Mouse (Mus musculus) lung, postnatal 0 days (tissue): ENCODE measurements around the gene Trmt2a. TPM values are rescaled to one million over a fixed set of nuclear protein-coding genes. Genes with fewer than 3 reads are reported as not detected.

Source experiments
- ATAC-seq: fragments of 200-750 bp; cut with Nextera tagmentation; 2 replicates; pipeline ENCODE4 v1.8.0; 2017; ENCODE audit warnings: moderate library complexity
- DNase-seq: peaks from one replicate; pipeline ENCODE4 v3.0.0-alpha.2; 2016; ENCODE audit warnings: low spot score
- H3K27ac ChIP-seq: fragments of 300-500 bp; sonication (generic); 2 replicates; pipeline ENCODE4 v1.5.1; 2014; ENCODE audit warnings: antibody characterized with exemption, mild to moderate bottlenecking, low read length, mixed read lengths
- H3K27me3 ChIP-seq: fragments of 300-500 bp; sonication (generic); replicated peaks from 2 replicates; pipeline ENCODE4 v1.6.1; 2014; ENCODE audit warnings: low read length, mixed read lengths; ENCODE audit not compliant: insufficient read depth
- H3K36me3 ChIP-seq: fragments of 300-500 bp; sonication (generic); 2 replicates; pipeline ENCODE4 v1.6.1; 2014; ENCODE audit warnings: low read length, mixed read lengths; ENCODE audit not compliant: insufficient read depth
- H3K4me1 ChIP-seq: fragments of 300-500 bp; sonication (generic); 2 replicates; pipeline ENCODE4 v1.6.1; 2014; ENCODE audit warnings: antibody characterized with exemption, low read depth, low read length, mixed read lengths; ENCODE audit not compliant: insufficient read depth
- H3K4me2 ChIP-seq: fragments of 300-500 bp; sonication (generic); replicated peaks from 2 replicates; pipeline ENCODE4 v1.6.1; 2014; ENCODE audit warnings: low read depth, mild to moderate bottlenecking, low read length, moderate library complexity, mixed read lengths
- H3K4me3 ChIP-seq: fragments of 300-500 bp; sonication (generic); 2 replicates; pipeline ENCODE4 v1.5.1; 2014; ENCODE audit warnings: low read depth, low read length
- H3K9ac ChIP-seq: fragments of 300-500 bp; sonication (generic); replicated peaks from 2 replicates; pipeline ENCODE4 v1.6.1; 2014; ENCODE audit warnings: low read depth, mild to moderate bottlenecking
- H3K9me3 ChIP-seq: fragments of 300-500 bp; sonication (generic); 2 replicates; pipeline ENCODE4 v1.6.1; 2016; ENCODE audit warnings: low read length, mixed read lengths
- CTCF ChIP-seq: IDR thresholded peaks from 2 replicates; pipeline ENCODE4 v1.5.1; 2016; ENCODE audit warnings: antibody characterized with exemption, mild to moderate bottlenecking
- EP300 ChIP-seq: IDR thresholded peaks from 2 replicates; pipeline ENCODE4 v1.6.1; 2016; ENCODE audit warnings: antibody characterized with exemption, mild to moderate bottlenecking, control low read depth
- whole genome bisulfite sequencing: fragments of 180-500 bp; shearing (Covaris S2); extraction: QIAGEN DNeasy Blood & Tissue Kit; methylation state at CpG from one replicate; pipeline ENCODE4 v1.1.7; 2014; 5-methylcytosine and 5-hydroxymethylcytosine counted together
- polyA plus RNA-seq: library from polyadenylated mRNA; unstranded; fragments of >200 nt; fragmentation: Nextera tagmentation; extraction: Ambion mirVana; gene quantifications from 2 replicates; pipeline ENCODE4 v1.2.1, GENCODE M21; 2015

Gene Trmt2a
- polyA plus RNA-seq, 1 experiment from 2014 or later = 39.7 TPM

- TF ChIP-seq EP300 (no peak), CTCF (no peak)
- H3K9me3 ChIP-seq = no peaks in the 10 kb centered on the region
- peaks cover 27% of the 10 kb centered on the region for H3K36me3 ChIP-seq
- H3K4me3 ChIP-seq = peak overlapping the region; percentile 92
- no peaks in the 10 kb centered on the region for H3K27me3 ChIP-seq
- peak overlapping the region; percentile 96 for H3K4me2 ChIP-seq
- peak overlapping the region; percentile 74 for H3K9ac ChIP-seq
- ATAC-seq (peak; percentile 4), DNase-seq (peak; percentile 57)
- peaks cover 14% of the 10 kb centered on the region for H3K4me1 ChIP-seq
- peak overlapping the region; percentile 88 for H3K27ac ChIP-seq
- WGBS = under 1% methylated on average over 27 of the region's 27 CpGs
Observed at GRCm38 (mm10) chr16:18249364-18249967, 987 bp downstream of the Trmt2a start.

- Histone ChIP-seq H3K9ac (peak overlapping the region; percentile 74; the same call in 1 of the 2 replicates), H3K4me3 (no peak overlapping the region), H3K4me1 (peaks cover 14% of the 10 kb centered on the region), H3K9me3 (no peaks in the 10 kb centered on the region), H3K4me2 (peak overlapping the region; percentile 96; the same call in 1 of the 2 replicates), H3K27ac (no peak overlapping the region), H3K36me3 (peaks cover 20% of the 10 kb centered on the region; the same call in 1 of the 2 replicates), H3K27me3 (no peaks in the 10 kb centered on the region)
- TF ChIP-seq CTCF (no peak), EP300 (no peak)
- ATAC-seq (no peak), DNase-seq (no peak)
- WGBS = 49% methylated on average over 4 of the region's 4 CpGs
Observed at GRCm38 (mm10) chr16:18250231-18250630, 1.8 kb downstream of the Trmt2a start.

DNA sequence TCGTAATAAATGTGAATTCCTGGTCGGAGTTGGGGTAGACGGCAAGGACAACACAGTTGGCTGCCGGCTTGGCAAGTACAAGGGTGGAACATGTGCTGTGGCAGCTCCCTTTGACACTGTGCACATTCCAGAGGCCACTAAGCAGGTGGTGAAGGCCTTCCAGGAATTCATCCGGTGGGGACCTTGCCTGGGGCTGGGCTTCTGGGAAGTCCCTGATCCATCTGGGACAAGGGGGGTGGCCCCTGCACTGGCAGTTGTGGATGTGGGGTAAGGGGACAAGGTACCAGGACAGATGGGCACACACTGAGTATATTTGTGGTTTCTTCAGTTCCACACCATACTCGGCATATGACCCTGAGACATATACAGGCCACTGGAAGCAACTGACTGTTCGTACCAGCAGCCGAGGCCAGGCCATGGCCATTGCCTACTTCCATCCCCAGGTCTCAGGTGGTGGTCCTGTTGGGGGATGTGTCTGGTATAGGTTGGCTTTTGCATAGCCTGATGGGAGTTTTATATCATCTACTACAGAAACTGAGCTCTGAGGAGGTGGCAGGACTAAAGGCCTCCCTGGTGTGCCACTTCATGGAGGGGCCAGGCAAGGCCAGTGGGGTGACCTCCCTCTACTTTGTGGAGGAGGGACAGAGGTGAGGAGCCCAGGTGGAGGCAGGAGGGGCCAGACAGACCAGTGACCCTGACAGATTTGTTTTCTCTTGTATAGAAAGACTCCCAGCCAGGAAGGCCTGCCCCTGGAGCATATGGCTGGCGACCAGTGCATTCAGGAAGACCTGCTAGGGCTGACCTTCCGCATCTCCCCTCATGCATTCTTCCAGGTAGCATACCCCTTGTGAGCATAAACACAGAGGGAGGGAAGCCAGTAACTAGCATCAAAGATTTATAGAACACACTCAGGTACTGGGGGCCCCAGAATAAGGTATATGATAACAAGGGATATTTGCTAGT lies 2.6 kb downstream of the Trmt2a start:
- no peak for ATAC-seq
- Histone ChIP-seq H3K36me3 (peaks cover 16% of the 10 kb centered on the region; the same call in 1 of the 2 replicates), H3K4me3 (no peak overlapping the region), H3K9ac (no peak overlapping the region), H3K9me3 (no peaks in the 10 kb centered on the region), H3K27me3 (no peaks in the 10 kb centered on the region), H3K4me1 (peaks cover 14% of the 10 kb centered on the region), H3K4me2 (no peak overlapping the region), H3K27ac (no peak overlapping the region)
- WGBS = 49% methylated on average over 10 of the region's 10 CpGs
- no peak for DNase-seq
- TF ChIP-seq CTCF (no peak), EP300 (no peak)

DNA sequence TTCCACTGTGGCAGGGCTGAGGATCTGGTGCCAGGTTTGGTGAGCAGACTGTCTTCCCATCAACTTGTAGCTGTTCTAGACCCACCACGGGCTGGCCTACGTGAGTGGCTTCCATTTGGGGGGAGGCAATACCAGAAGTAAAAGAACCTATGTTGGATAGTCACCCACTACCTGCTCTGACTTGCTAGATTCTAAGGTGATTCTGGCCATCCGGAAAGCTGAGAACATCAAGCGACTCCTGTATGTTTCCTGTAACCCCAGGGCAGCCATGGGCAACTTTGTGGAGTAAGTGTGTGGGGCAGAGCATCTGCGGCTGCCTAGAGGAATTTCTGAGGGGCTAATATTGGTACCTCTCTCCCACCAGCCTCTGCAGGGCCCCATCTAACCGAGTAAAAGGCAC lies 4.3 kb downstream of the Trmt2a start:
- Histone ChIP-seq H3K27me3 (no peaks in the 10 kb centered on the region), H3K9me3 (no peaks in the 10 kb centered on the region), H3K4me2 (no peak overlapping the region), H3K9ac (no peak overlapping the region), H3K36me3 (peaks cover 30% of the 10 kb centered on the region; the same call in 1 of the 2 replicates), H3K27ac (no peak overlapping the region), H3K4me3 (no peak overlapping the region), H3K4me1 (peaks cover 12% of the 10 kb centered on the region)
- ATAC-seq (no peak), DNase-seq (no peak)
- TF ChIP-seq EP300 (no peak), CTCF (no peak)
- WGBS = 80% methylated on average over 6 of the region's 6 CpGs

- H3K27ac ChIP-seq = no peak overlapping the region
- H3K4me1 ChIP-seq = peaks cover 12% of the 10 kb centered on the region
- WGBS = 82% methylated on average over 1 of the region's 1 CpGs
- DNase-seq (no peak), ATAC-seq (no peak)
- H3K4me3 ChIP-seq = no peak overlapping the region
- H3K4me2 ChIP-seq = no peak overlapping the region
- H3K36me3 ChIP-seq = peaks cover 38% of the 10 kb centered on the region; the same call in 1 of the 2 replicates
- no peaks in the 10 kb centered on the region for H3K9me3 ChIP-seq
- no peak overlapping the region for H3K9ac ChIP-seq
- H3K27me3 ChIP-seq = no peaks in the 10 kb centered on the region
- no peak for TF ChIP-seq CTCF
- no peak for TF ChIP-seq EP300
Observed at GRCm38 (mm10) chr16:18253866-18254265, 5.4 kb downstream of the Trmt2a start.

DNA sequence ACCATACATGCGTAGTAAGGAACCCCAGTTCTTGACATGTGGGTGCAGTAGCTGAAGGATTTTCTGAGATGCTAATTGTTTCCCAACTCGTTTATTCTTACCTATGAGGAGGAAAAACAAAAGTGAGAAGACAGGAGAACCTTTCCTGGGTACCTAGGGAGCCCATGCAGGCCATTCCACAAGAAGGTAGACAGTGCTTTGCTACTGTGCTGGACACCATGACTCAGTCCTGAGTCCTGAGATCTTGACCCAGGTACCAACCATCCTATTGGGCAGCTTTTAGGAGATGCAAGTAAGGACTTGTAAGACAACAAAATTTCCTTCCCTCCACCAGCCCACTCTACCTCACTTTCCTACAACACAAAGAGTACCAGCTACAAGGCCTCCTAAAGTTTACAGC lies 9.7 kb downstream of the Trmt2a start, which contains the start of gene Gm49776:
Gene Gm49776 (minus strand): TSS at position 101 of the 400 bp plus-strand sequence.
- no peak within 1 kb of the TSS for H3K27ac ChIP-seq
- H3K4me1 ChIP-seq = no peaks in the 10 kb centered on the region
- no peak within 1 kb of the TSS for H3K4me2 ChIP-seq
- no peak for ATAC-seq
- no peak within 1 kb of the TSS for H3K9ac ChIP-seq
- no peaks in the 10 kb centered on the region for H3K9me3 ChIP-seq
- TF ChIP-seq CTCF (no peak), EP300 (no peak)
- H3K4me3 ChIP-seq = no peak within 1 kb of the TSS
- H3K36me3 ChIP-seq = peaks cover 59% of the 10 kb centered on the region; the same call in 1 of the 2 replicates
- DNase-seq = no peak
- no peaks in the 10 kb centered on the region for H3K27me3 ChIP-seq
- WGBS = 98% methylated on average over 2 of the region's 2 CpGs
